Mouse (Mus musculus) CH12.LX (cell line): ENCODE measurements around the gene Prkci. TPM values are rescaled to one million over a fixed set of nuclear protein-coding genes. Genes with fewer than 3 reads are reported as not detected.

Source experiments
- DNase-seq: peaks from one replicate; pipeline ENCODE4 v3.0.0-alpha.2; 2013; ENCODE audit errors: extremely low read depth
- H3K27ac ChIP-seq: 2 replicates; pipeline ENCODE4 v1.5.1; 2012; ENCODE audit warnings: low read depth, mild to moderate bottlenecking, control low read depth, moderate library complexity; ENCODE audit not compliant: insufficient read depth
- H3K27me3 ChIP-seq: replicated peaks from 2 replicates; pipeline ENCODE3; 2012; ENCODE audit warnings: inconsistent platforms
- H3K36me3 ChIP-seq, 2 experiments: replicated peaks in 1 of 2; 2 replicates each; pipeline versions ENCODE3 to v1.6.1; 2012; ENCODE audit warnings: inconsistent platforms in 1 of 2, low read length in 1 of 2, mild to moderate bottlenecking in 1 of 2, mixed read lengths in 1 of 2, moderate library complexity in 1 of 2; ENCODE audit not compliant: control insufficient read depth in 1 of 2, insufficient read depth in 1 of 2
- H3K4me1 ChIP-seq, 2 experiments: 2 replicates each; pipeline ENCODE4 v1.6.1; 2012; ENCODE audit warnings: inconsistent platforms in 1 of 2, moderate library complexity in 1 of 2; ENCODE audit not compliant: insufficient read depth in 2 of 2, control insufficient read depth in 1 of 2
- H3K4me2 ChIP-seq: 2 replicates; pipeline ENCODE4 v1.6.1; 2012; ENCODE audit warnings: low read depth, mild to moderate bottlenecking, control low read depth; ENCODE audit not compliant: poor library complexity, insufficient read depth, severe bottlenecking
- H3K4me3 ChIP-seq, 3 experiments: fragments of 150-350 bp in 1 of 3; sonication (generic) in 1 of 3; replicated peaks in 1 of 3; 2 replicates each; pipeline versions ENCODE3 to v1.5.1; 2011 to 2012; ENCODE audit warnings: low read depth in 2 of 3, low read length in 2 of 3, mild to moderate bottlenecking in 2 of 3, moderate library complexity in 2 of 3, control low read depth in 1 of 3, improper control_type of control experiment in 1 of 3, inconsistent platforms in 1 of 3, mixed read lengths in 1 of 3; ENCODE audit not compliant: poor library complexity in 1 of 3
- H3K79me2 ChIP-seq: replicated peaks from 2 replicates; pipeline ENCODE4 v1.6.1; 2012; ENCODE audit warnings: mild to moderate bottlenecking, moderate library complexity; ENCODE audit not compliant: control insufficient read depth, poor library complexity, insufficient read depth, severe bottlenecking; ENCODE audit errors: extremely low read depth
- H3K9ac ChIP-seq: 2 replicates; pipeline ENCODE4 v1.6.1; 2012; ENCODE audit warnings: low read depth, mild to moderate bottlenecking, control low read depth, moderate library complexity; ENCODE audit not compliant: insufficient read depth
- H3K9me3 ChIP-seq: replicated peaks from 2 replicates; pipeline ENCODE3; 2012; ENCODE audit warnings: low read length, inconsistent platforms, mixed read lengths
- BHLHE40 ChIP-seq: IDR thresholded peaks from 2 replicates; pipeline ENCODE4 v1.6.1; 2011; ENCODE audit warnings: mild to moderate bottlenecking, low read depth, low read length, improper control_type of control experiment
- CHD2 ChIP-seq: IDR thresholded peaks from 2 replicates; pipeline ENCODE4 v1.6.1; 2011; ENCODE audit warnings: low read length, improper control_type of control experiment
- CTCF ChIP-seq, 2 experiments: IDR thresholded peaks in 1 of 2; conservative IDR thresholded peaks in 1 of 2; 2 replicates each; pipeline ENCODE4 v1.5.1; 2011 to 2012; ENCODE audit warnings: low read depth in 2 of 2, low read length in 2 of 2, improper control_type of control experiment in 1 of 2, inconsistent platforms in 1 of 2, mild to moderate bottlenecking in 1 of 2, moderate library complexity in 1 of 2
- ELF1 ChIP-seq: IDR thresholded peaks from 2 replicates; pipeline ENCODE4 v1.6.1; 2014; ENCODE audit warnings: low read depth, mild to moderate bottlenecking, inconsistent platforms, low read length, improper control_type of control experiment
- ETS1 ChIP-seq: conservative IDR thresholded peaks from 2 replicates; pipeline ENCODE4 v1.6.1; 2012; ENCODE audit warnings: low read depth, mild to moderate bottlenecking, inconsistent platforms, low read length, improper control_type of control experiment, moderate library complexity
- GABPA ChIP-seq: IDR thresholded peaks from 2 replicates; pipeline ENCODE4 v1.6.1; 2012; ENCODE audit warnings: low read depth, low read length, improper control_type of control experiment, inconsistent platforms; ENCODE audit not compliant: insufficient replicate concordance
- HCFC1 ChIP-seq: IDR thresholded peaks from 2 replicates; pipeline ENCODE4 v1.6.1; 2012; ENCODE audit warnings: low read depth, mild to moderate bottlenecking, inconsistent platforms, low read length, improper control_type of control experiment
- IRF4 ChIP-seq: IDR thresholded peaks from 2 replicates; pipeline ENCODE4 v1.6.1; 2014; ENCODE audit warnings: low read depth, mild to moderate bottlenecking, inconsistent platforms, low read length, improper control_type of control experiment
- JUN ChIP-seq: IDR thresholded peaks from 2 replicates; pipeline ENCODE4 v1.6.1; 2011; ENCODE audit warnings: low read depth, mild to moderate bottlenecking, low read length, improper control_type of control experiment, moderate library complexity; ENCODE audit not compliant: insufficient read depth
- JUND ChIP-seq: conservative IDR thresholded peaks from 2 replicates; pipeline ENCODE4 v1.6.1; 2011; ENCODE audit warnings: low read depth, low read length, improper control_type of control experiment
- KAT2A ChIP-seq: IDR thresholded peaks from 2 replicates; pipeline ENCODE4 v1.6.1; 2012; ENCODE audit warnings: low read length, improper control_type of control experiment, inconsistent platforms; ENCODE audit not compliant: insufficient replicate concordance
- MAX ChIP-seq: IDR thresholded peaks from 2 replicates; pipeline ENCODE4 v1.6.1; 2011; ENCODE audit warnings: low read length, improper control_type of control experiment
- MAZ ChIP-seq: IDR thresholded peaks from 2 replicates; pipeline ENCODE4 v1.6.1; 2012; ENCODE audit warnings: low read depth, mild to moderate bottlenecking, inconsistent platforms, low read length, improper control_type of control experiment, moderate library complexity
- MEF2A ChIP-seq: IDR thresholded peaks from 2 replicates; pipeline ENCODE4 v1.6.1; 2014; ENCODE audit warnings: low read depth, mild to moderate bottlenecking, inconsistent platforms, low read length, improper control_type of control experiment, borderline replicate concordance
- MXI1 ChIP-seq: IDR thresholded peaks from 2 replicates; pipeline ENCODE4 v1.6.1; 2011; ENCODE audit warnings: mild to moderate bottlenecking, low read depth, low read length, improper control_type of control experiment
- NELFE ChIP-seq: IDR thresholded peaks from 2 replicates; pipeline ENCODE4 v1.6.1; 2011; ENCODE audit warnings: low read depth, low read length, improper control_type of control experiment
- NRF1 ChIP-seq: IDR thresholded peaks from 2 replicates; pipeline ENCODE4 v1.6.1; 2014; ENCODE audit warnings: low read depth, mild to moderate bottlenecking, inconsistent platforms, low read length, improper control_type of control experiment, moderate library complexity
- POLR2A ChIP-seq: IDR thresholded peaks from 2 replicates; pipeline ENCODE4 v1.6.1; 2011; ENCODE audit warnings: low read depth, mild to moderate bottlenecking, improper control_type of control experiment, low read length
- RCOR1 ChIP-seq: conservative IDR thresholded peaks from 2 replicates; pipeline ENCODE4 v1.6.1; 2012; ENCODE audit warnings: low read depth, mild to moderate bottlenecking, inconsistent platforms, low read length, improper control_type of control experiment
- SIN3A ChIP-seq: IDR thresholded peaks from 2 replicates; pipeline ENCODE4 v1.6.1; 2012; ENCODE audit warnings: low read length, improper control_type of control experiment, inconsistent platforms
- SMC3 ChIP-seq: IDR thresholded peaks from 2 replicates; pipeline ENCODE4 v1.6.1; 2011; ENCODE audit warnings: low read depth, low read length, improper control_type of control experiment
- TBP ChIP-seq: conservative IDR thresholded peaks from 2 replicates; pipeline ENCODE4 v1.6.1; 2011; ENCODE audit warnings: low read depth, low read length, improper control_type of control experiment
- TCF12 ChIP-seq: IDR thresholded peaks from 2 replicates; pipeline ENCODE4 v1.6.1; 2014; ENCODE audit warnings: low read depth, mild to moderate bottlenecking, inconsistent platforms, low read length, improper control_type of control experiment
- UBTF ChIP-seq: IDR thresholded peaks from 2 replicates; pipeline ENCODE4 v1.6.1; 2012; ENCODE audit warnings: low read depth, mild to moderate bottlenecking, inconsistent platforms, low read length, improper control_type of control experiment, moderate library complexity
- USF1 ChIP-seq: IDR thresholded peaks from 2 replicates; pipeline ENCODE4 v1.6.1; 2014; ENCODE audit warnings: low read depth, mild to moderate bottlenecking, inconsistent platforms, low read length, improper control_type of control experiment
- USF2 ChIP-seq: conservative IDR thresholded peaks from 2 replicates; pipeline ENCODE4 v1.6.1; 2011; ENCODE audit warnings: low read depth, low read length, improper control_type of control experiment
- ZMIZ1 ChIP-seq: IDR thresholded peaks from 2 replicates; pipeline ENCODE4 v1.6.1; 2012; ENCODE audit warnings: low read depth, mild to moderate bottlenecking, inconsistent platforms, low read length, improper control_type of control experiment
- ZNF384 ChIP-seq: IDR thresholded peaks from 2 replicates; pipeline ENCODE4 v1.6.1; 2012; ENCODE audit warnings: low read depth, low read length, improper control_type of control experiment, inconsistent platforms
- dilution Hi-C: fragments of 300-500 bp; cut with MboI; formaldehyde crosslinking; loops from 2 replicates; pipeline ENCODE4 v1.14.3; 2020; ENCODE audit warnings: low sequenced_read_pairs; ENCODE audit not compliant: extremely low pct_unique_long_range_greater_than_20kb, extremely low pct_ligation_motif_present
- in situ Hi-C: fragments of 300-500 bp; cut with MboI; formaldehyde crosslinking; loops from 3 replicates; pipeline ENCODE4 v1.14.3; 2019; ENCODE audit warnings: low sequenced_read_pairs, low pct_ligation_motif_present, low pct_unique_long_range_greater_than_20kb, mixed read lengths
- polyA plus RNA-seq: library from polyadenylated mRNA; unstranded; fragments of >175 nt; gene quantifications from 2 replicates; pipeline ENCODE4 v1.2.1, GENCODE M21; 2012; ENCODE audit warnings: low read depth; ENCODE audit not compliant: insufficient read length
- total RNA-seq, 2 experiments: library from RNA; depleted of rRNA; stranded (reverse); fragments of 300-350 nt in 1 of 2; fragments of >200 nt in 1 of 2; gene quantifications; 2 replicates each; pipeline ENCODE4 v1.2.3; 2012 to 2014

The Prkci gene
- total and polyA plus RNA-seq, 3 experiments: 14.8 to 17.1 (median 16.7) TPM

DNA sequence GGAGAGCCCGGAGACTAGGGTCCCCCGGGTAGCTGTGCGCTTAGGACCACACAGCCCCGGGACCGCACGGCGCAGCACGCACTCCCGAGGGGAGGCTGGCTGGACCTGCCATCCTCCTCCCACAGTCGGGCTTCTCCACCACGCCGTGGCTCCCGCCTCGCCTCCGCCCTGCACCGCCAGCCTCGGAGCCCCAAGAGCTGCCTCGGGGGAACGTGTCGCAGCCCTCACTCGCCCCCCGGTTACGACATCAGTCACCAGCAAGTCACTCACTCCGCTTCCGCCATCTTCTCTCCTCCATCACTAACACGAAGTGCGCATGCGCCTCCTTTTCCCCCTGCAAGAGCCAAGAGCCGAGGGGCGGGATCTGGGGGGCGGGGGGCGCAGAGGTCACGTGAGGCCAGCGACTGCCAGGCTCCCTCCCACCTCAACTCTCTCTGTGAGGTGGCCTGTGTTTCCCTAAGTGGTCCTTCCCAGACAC is 26.4 kb upstream of the Prkci start, which contains the start of gene Phc3:
Gene Phc3 (minus strand): TSS at position 312 of the 478 bp plus-strand sequence.
- H3K27ac ChIP-seq: peak within 1 kb of the TSS; percentile 40
- peak within 1 kb of the TSS; percentile 98 for H3K4me2 ChIP-seq
- peak within 1 kb of the TSS; percentile 88 to 99 (median 89) for H3K4me3 ChIP-seq
- dilution Hi-C loops (no loop called here), in situ Hi-C loops (loop anchor here (25.0 kb wide), 1 partner anchor 107 kb away; the partner anchor contains the start of gene Gpr160)
- no peaks in the 10 kb centered on the region for H3K9me3 ChIP-seq
- H3K27me3 ChIP-seq: no peaks in the 10 kb centered on the region
- H3K4me1 ChIP-seq: peaks cover 5 to 21% of the 10 kb centered on the region in 2 experiments
- TF ChIP-seq TCF12: peak; percentile 80; the same call in 1 of the 2 replicates
- no peak for TF ChIP-seq ZNF384
- TF ChIP-seq MAX: peak; percentile 78
- TF ChIP-seq USF1: peak; percentile 96
- TF ChIP-seq KAT2A: no peak
- TF ChIP-seq IRF4: peak; percentile 21; the same call in 1 of the 2 replicates
- peak; percentile 85 for TF ChIP-seq ELF1
- TF ChIP-seq JUND: no peak
- TF ChIP-seq MEF2A: 0 out of 2 replicates have a peak, but pooled peaks have one; percentile 22
- TF ChIP-seq NELFE: peak; percentile 82
- TF ChIP-seq SIN3A: peak; percentile 80
- TF ChIP-seq TBP: peak; percentile 45; the same call in 1 of the 2 replicates
- TF ChIP-seq NRF1: peak; percentile 88
- TF ChIP-seq GABPA: no peak
- TF ChIP-seq MAZ: peak; percentile 93
- TF ChIP-seq POLR2A: peak; percentile 87
- TF ChIP-seq ETS1: no peak
- TF ChIP-seq RCOR1: no peak
- peak; percentile 80; the same call in 1 of the 2 replicates for TF ChIP-seq ZMIZ1
- TF ChIP-seq CTCF (conservative IDR thresholded peaks at IDR 0.05 in 1 of 2, IDR thresholded peaks at IDR 0.05 in 1 of 2; ENCODE audit: low read depth in 2 of 2, low read length in 2 of 2): no peak
- 0 out of 2 replicates have a peak, but pooled peaks have one; percentile 30 for TF ChIP-seq CHD2
- TF ChIP-seq BHLHE40: peak; percentile 96
- peak; percentile 90 for TF ChIP-seq USF2
- TF ChIP-seq MXI1: peak; percentile 60; the same call in 1 of the 2 replicates
- TF ChIP-seq JUN: no peak
- TF ChIP-seq SMC3: no peak
- TF ChIP-seq UBTF: peak; percentile 15; the same call in 1 of the 2 replicates
- peak; percentile 71 for TF ChIP-seq HCFC1
- peak; percentile 97 for DNase-seq
- peak within 1 kb of the TSS; percentile 66 for H3K9ac ChIP-seq
- H3K79me2 ChIP-seq: peaks cover 33% of the 10 kb centered on the region
- H3K36me3 ChIP-seq: peaks cover 9 to 23% of the 10 kb centered on the region in 2 experiments
